Mouse (Mus musculus): ENCODE results near the gene Thap7.
"Not testable (repeated sequence)": the region's sequence is repeated elsewhere in the genome, so short reads cannot be mapped to it uniquely, and the experiment has no call there.

The Thap7 gene

DNA sequence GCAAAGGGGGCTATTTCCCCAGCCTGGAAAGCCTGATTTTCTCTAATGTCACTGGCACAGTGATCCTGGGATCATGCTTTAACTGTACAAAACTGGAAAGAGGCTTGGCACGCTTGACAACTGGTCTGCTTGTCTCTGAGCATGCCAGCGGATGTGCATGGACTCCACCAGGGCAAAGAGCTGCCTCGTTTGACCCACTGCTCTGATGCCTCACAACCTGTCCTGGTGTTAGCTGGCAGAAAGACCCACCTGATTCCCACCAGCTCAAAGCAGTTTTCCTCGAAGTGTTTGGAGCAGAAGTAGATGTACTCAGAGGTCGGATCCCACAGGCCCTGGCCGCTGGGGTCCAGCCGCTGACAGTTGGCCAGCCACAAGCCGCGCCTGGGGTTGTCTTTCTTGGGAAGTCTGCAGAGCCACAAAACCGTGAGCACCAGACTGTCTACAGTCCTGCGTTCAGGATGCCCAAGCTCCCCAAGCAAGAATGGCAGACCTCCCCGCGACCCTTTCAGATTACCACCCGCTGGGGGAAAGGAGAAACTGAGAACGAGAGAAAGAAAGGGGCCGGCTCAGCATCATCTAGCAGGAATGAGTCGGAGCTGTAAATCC is 852 bp downstream of the Thap7 start:
- DNase-seq = no peak

DNA sequence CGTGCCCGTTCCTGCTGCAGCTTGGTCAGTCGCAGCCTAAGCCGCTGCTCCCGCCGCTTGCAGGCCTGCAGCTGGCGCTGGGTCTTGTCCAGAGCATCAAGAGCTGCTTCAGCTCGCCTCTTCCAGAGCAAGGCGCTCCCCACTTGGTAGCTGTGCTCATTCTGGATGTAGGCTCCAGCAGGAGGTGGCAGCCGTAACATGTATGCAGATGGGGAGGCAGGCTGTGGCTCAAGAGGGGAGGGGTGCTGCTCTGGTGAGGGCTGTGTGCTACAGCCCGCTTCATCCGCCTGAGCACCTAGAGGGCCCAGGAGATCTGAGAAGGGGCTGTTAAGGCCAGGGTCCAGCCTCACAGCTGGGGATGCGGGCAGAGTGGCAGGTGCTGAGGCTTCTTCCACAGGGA is 2.7 kb downstream of the Thap7 start:
- DNase-seq = no peak

GRCm38 (mm10) chr16:17527606-17528005 is 3.3 kb downstream of the Thap7 start:
- DNase-seq = no peak

GRCm38 (mm10) chr16:17526223-17526622 is 4.7 kb downstream of the Thap7 start:
- no peak for DNase-seq

DNA sequence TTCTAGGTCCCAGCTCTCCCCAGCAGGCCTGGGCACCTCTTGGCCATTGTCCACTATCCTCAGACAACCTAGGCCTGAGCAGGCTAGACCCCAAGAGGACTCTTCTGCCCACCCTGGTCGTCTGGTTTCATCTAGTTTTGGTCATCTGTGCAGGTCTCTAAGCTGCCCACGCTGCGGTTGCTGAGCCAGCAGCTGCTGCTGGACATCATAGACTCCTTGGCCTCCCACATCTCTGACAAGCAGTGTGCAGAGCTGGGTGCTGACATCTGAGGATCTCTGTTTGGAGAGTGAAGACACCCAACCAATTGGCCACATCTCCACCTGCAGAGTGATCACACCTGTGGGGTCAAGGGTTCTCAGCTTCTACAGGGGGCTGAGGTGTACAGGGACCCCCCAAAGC is 5.4 kb downstream of the Thap7 start:
- DNase-seq = no peak

- peak; percentile 3 for DNase-seq
Observed at GRCm38 (mm10) chr16:17524156-17524555, 6.8 kb downstream of the Thap7 start.

- DNase-seq = no peak
Observed at GRCm38 (mm10) chr16:17518910-17519309, 12.0 kb downstream of the Thap7 start.

DNA sequence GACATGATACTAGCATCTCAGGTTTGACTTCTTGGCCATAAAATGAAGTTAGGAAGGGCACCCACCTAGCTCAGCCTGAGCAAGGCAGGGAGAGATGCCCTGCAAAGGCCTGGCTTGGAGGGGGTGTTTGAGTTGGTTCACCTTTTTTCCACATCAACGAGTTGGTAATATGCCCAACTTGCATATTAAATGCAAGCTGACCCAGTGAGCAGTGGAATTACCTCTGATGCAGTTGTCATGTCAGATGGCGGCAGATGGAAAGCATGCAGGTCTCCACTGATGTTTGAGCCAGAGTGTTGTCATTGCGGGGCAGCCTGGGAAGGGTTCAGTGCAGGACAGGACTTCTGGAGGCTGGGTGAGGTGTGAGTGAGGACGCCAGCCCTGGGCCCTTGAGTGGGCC is 19.5 kb downstream of the Thap7 start:
- DNase-seq = no peak

GRCm38 (mm10) chr16:17510686-17511085 is 20.2 kb downstream of the Thap7 start:
- no peak for DNase-seq

DNA sequence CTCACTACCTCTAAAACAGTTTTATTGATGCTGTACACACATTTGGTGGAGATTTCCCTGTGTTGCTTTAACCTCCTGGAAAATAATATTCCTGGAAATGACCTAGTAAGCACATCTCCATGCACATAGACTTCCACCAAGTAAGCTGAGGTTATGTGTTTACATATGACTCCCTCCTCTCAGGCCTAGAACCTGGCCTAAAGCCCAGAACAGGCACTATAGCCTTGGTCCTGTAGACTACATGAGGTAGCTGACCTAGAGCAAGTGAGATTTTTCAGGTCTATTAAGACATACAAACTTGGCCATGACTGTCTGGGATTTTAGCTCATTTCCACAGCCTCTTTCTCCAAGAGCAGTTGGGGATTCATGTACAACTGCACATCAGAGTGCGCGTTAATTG is 20.8 kb downstream of the Thap7 start:
- DNase-seq = no peak

- DNase-seq = no peak
Observed at GRCm38 (mm10) chr16:17509240-17509597, 21.7 kb downstream of the Thap7 start.

GRCm38 (mm10) chr16:17508546-17509239 is 22.2 kb downstream of the Thap7 start, which contains the start of gene Lztr1:
Gene Lztr1 (plus strand): TSS chr16:17508688.
- peak; percentile 85 for DNase-seq

- DNase-seq = not testable (repeated sequence)
Observed at GRCm38 (mm10) chr16:17508031-17508430, 22.9 kb downstream of the Thap7 start.

DNA sequence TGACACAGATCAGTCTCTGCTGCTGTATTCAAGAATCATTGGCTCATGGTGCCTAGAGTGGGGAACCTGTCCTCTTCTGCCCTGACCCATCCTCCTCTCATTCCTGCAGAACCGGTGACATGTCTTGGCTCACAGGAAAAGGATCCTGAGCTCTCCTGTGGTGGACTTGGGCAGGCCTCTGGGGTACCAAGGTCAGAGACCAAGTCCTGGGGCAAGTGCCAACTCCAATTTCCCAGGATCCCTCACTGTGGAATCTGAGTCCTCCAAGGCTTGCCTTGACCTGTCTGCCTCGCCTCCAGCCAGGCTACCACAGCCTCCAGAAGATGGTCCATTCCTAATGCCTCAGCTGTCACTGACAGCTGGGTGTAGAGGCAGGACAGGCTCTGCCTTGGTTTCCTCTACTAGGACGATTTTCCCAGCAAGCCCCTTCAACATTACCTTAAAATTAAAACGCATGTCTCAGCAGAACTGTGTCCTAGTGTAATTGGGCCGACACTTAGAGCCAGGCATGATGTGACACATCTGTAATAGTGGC is 23.9 kb downstream of the Thap7 start:
- DNase-seq = no peak

DNA sequence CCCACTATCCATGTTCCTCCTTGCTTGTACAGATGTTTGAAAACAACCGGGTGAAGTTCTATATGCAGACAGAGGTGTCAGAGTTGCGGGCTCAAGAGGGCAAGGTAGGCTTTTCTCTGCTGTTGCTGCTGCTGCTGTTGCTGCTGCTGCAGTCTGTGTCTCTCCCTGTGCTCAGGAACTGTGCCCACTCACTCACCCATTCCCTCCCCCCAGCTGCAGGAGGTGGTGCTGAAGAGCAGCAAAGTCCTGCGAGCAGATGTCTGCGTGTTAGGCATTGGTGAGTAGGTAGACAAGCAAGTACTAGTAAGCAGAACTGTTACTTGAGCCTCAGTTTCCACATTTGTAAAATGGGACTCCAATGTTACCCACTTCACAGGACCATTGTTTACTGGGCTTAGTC is 28.3 kb downstream of the Thap7 start:
- DNase-seq = no peak

GRCm38 (mm10) chr16:17499249-17499883 is 31.6 kb downstream of the Thap7 start:
- no peak for DNase-seq

DNA sequence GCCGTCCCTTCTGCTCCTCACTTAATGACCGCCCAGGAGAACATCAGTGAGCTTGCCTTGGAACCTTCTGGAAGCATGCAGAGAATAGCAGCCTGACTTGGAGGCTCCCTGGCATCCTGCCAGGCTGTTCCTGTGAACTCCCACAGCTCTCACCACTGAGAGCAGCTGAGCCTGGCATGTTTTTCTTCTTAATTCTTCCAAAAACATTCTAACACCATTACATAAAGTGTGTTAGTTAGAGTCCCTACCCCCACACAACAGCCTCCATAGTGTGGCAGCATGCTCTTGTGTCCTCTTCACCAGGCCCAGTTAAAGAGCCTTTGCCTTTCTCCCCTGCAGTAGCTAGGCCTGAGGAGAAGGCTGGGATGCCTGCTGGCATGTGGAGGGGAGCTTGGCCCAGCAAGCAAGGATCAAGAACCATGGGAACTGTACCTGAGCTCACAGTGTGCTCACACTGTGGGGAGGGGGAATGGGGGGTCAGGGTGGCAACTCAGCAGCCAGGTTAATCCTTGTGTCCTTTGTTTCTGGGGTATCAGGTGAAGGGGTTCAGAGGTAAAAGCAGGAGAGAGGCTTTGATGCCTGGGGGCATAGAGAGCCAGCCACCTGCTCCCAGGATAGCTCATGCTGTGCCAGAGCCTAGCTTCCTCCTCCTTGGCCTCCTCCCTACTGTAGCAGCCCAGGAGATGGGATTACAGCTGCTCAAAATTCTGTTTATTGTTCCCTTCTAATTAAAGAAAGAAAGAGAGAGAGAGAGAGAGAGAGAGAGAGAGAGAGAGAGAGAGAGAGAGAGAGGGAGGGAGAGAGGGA is 34.2 kb downstream of the Thap7 start:
- DNase-seq = peak; percentile 77

DNA sequence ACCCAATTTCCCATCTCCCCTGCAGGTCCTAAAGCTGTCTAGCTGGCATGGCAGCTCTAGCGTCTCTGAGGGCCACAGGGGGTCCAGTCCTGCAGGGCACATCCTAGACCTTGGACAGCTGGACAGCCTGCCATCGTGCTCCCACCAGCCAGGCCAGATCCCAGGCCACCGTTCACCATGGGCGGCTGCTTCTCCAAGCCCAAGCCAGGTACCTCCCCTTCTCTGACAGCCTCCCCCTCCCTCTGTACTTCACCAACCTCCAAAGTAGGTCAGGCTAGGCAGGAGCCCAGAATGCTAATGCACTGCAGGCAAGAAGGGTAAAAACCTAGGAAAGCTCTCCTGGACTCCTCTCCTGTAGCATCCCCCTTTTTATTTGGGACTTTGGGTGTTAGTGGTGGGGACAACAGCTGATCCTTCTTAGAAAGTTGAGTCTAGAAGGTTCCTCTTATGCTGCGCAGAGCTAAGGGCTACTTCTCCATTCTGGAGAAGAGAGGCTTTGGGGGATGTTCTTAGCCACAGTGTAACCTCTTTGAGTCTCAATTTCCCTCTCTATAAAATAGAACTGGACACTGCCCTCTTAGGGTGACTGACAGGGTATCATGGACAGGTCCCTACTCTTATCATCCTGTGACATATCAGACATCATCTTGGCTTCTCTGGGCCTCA is 38.9 kb downstream of the Thap7 start:
- DNase-seq = peak; percentile 78

GRCm38 (mm10) chr16:17491154-17491553 is 39.8 kb downstream of the Thap7 start:
- peak; percentile 65 for DNase-seq

- DNase-seq = peak; percentile 64
Observed at GRCm38 (mm10) chr16:17489469-17490111, 41.3 kb downstream of the Thap7 start, which contains the start of gene Aifm3. Gene Aifm3 (plus strand): TSS chr16:17489611.

- DNase-seq = no peak
Observed at GRCm38 (mm10) chr16:17488478-17489468, 42.2 kb downstream of the Thap7 start.
